In the genomic region with DNA sequence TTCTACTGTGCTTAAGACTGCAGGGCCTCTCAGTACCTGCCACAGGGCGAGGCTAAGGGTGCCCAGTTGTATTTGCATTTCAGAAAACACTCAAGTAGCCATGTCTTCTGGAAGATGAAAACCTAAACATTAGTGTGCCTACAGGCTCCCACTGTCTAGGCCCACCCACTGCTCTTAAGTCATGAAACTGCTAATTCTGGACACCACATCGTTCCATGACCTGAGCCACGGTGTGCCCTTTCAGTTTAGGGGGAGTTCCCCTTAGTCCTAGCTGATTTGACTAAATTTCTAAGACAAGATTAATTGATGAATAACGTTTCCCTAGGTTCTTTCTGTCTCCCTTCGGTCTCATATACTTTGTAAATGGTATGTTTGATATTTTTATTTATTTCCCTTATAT, we compare ENCODE assay signal across 26 mouse cellular contexts.
"Had no signal": no experiment of that assay in that cellular context is flagged by ENCODE, and none has a peak within 500 bp of the region (broad histone marks: within the 10 kb centered on the region; RNA-seq: fewer than 3 reads in every experiment).

No protein-coding gene starts in this region.

- H3K4me2 ChIP-seq: embryonic facial prominence, embryonic 12.5 days; embryonic facial prominence, embryonic 13.5 days; embryonic facial prominence, embryonic 15.5 days; forebrain, embryonic 12.5 days; forebrain, embryonic 13.5 days; forebrain, embryonic 15.5 days had no signal

- H3K27ac ChIP-seq: embryonic facial prominence, embryonic 10.5 days; embryonic facial prominence, embryonic 12.5 days; embryonic facial prominence, embryonic 13.5 days; embryonic facial prominence, embryonic 15.5 days; forebrain, embryonic 10.5 days; forebrain, embryonic 12.5 days; forebrain, embryonic 13.5 days; forebrain, embryonic 15.5 days; gastrocnemius, adult 2 months; heart, adult 2 months; heart, embryonic 10.5 days had no signal

- H3K27me3 ChIP-seq: embryonic facial prominence, embryonic 12.5 days; embryonic facial prominence, embryonic 13.5 days; embryonic facial prominence, embryonic 15.5 days; forebrain, embryonic 12.5 days; forebrain, embryonic 13.5 days; forebrain, embryonic 15.5 days had no signal

- H3K4me1 ChIP-seq: embryonic facial prominence, embryonic 10.5 days; embryonic facial prominence, embryonic 12.5 days; embryonic facial prominence, embryonic 13.5 days; embryonic facial prominence, embryonic 15.5 days; forebrain, embryonic 10.5 days; forebrain, embryonic 12.5 days; forebrain, embryonic 13.5 days; forebrain, embryonic 15.5 days; heart, embryonic 10.5 days had no signal

- H3K4me3 ChIP-seq: embryonic facial prominence, embryonic 10.5 days; embryonic facial prominence, embryonic 12.5 days; embryonic facial prominence, embryonic 13.5 days; embryonic facial prominence, embryonic 15.5 days; erythroblast, embryonic 14.5 days; forebrain, embryonic 10.5 days; forebrain, embryonic 12.5 days; forebrain, embryonic 13.5 days; forebrain, embryonic 15.5 days; gastrocnemius, adult 2 months; heart, adult 2 months; heart, embryonic 10.5 days had no signal

- H3K9me3 ChIP-seq: embryonic facial prominence, embryonic 10.5 days; embryonic facial prominence, embryonic 12.5 days; embryonic facial prominence, embryonic 13.5 days; embryonic facial prominence, embryonic 15.5 days; forebrain, embryonic 10.5 days; forebrain, embryonic 12.5 days; forebrain, embryonic 13.5 days; forebrain, embryonic 15.5 days; heart, embryonic 10.5 days had no signal

- H3K36me3 ChIP-seq: embryonic facial prominence, embryonic 12.5 days; forebrain, embryonic 12.5 days; forebrain, embryonic 15.5 days had no signal

- H3K9ac ChIP-seq: embryonic facial prominence, embryonic 12.5 days; embryonic facial prominence, embryonic 13.5 days; embryonic facial prominence, embryonic 15.5 days; forebrain, embryonic 12.5 days; forebrain, embryonic 13.5 days; forebrain, embryonic 15.5 days; forebrain, postnatal 0 days had no signal

- DNase-seq: cerebellum, adult 9-10 months; cerebellum, adult 9-11 months; cerebellum, postnatal 10 days; cerebellum, postnatal 14 days; cerebellum, postnatal 25 days; cerebellum, postnatal 36 days; embryo, embryonic 11 days; forebrain, postnatal 0 days; gastrocnemius, adult 2 months; gastrocnemius, postnatal 10 days; gastrocnemius, postnatal 14 days; gastrocnemius, postnatal 25 days; gastrocnemius, postnatal 36 days; heart, adult 11 months; heart, adult 18-20 months; heart, adult 2 months had no signal
